16 mouse cellular contexts compared by ENCODE assay signal in genomic region chr11:11776071-11776821, GRCm38 (mm10). TPM values are rescaled to one million over a fixed set of nuclear protein-coding genes. Genes with fewer than 3 reads are reported as not detected.
DNase-seq lines count a peak whose midpoint lies in the region; ATAC-seq and TF ChIP-seq lines count a peak whose summit lies in the region.
"Had no signal": no experiment of that assay in that cellular context is flagged by ENCODE, and none has a peak within 500 bp of the region (broad histone marks: within the 10 kb centered on the region; RNA-seq: fewer than 3 reads in every experiment).

No protein-coding gene starts in this region.

- ATAC-seq in megakaryocyte-erythroid progenitor cell, adult 5-6 weeks (replicated peaks; ENCODE audit: low FRiP score, low TSS enrichment, poor library complexity, severe bottlenecking): 0 out of 2 replicates have a peak, but pooled peaks have one; percentile 5
- no peak for ATAC-seq in hindbrain, embryonic 14.5 days (ENCODE audit: low FRiP score)
- ATAC-seq: forebrain, embryonic 13.5 days; forebrain, postnatal 0 days; hindbrain, embryonic 16.5 days had no signal

- TF ChIP-seq CTCF in spleen, adult 2 months (IDR thresholded peaks at IDR 0.05; ENCODE audit: extremely low read depth, insufficient read depth, insufficient read length, insufficient replicate concordance): no peak

- DNase-seq in adrenal gland, postnatal 14 days: peak; percentile 26
- no peak for DNase-seq in adrenal gland, postnatal 25 days
- no peak for DNase-seq in spleen, adult 2 months (ENCODE audit: low read depth in 1 of 2, low spot score in 2 of 2)
- no peak for DNase-seq in spleen, adult 18-20 months
- DNase-seq in kidney, adult 9 months: no peak
- DNase-seq in hindbrain, embryonic 14.5 days (ENCODE audit: low spot score): no peak
- DNase-seq: cerebellum, adult 18-20 months; forebrain, postnatal 0 days; gastrocnemius, postnatal 14 days; heart, adult 2 months; heart, postnatal 36 days had no signal

- H3K9ac ChIP-seq in hindbrain, embryonic 14.5 days: no peak overlapping the region
- H3K9ac ChIP-seq: forebrain, embryonic 13.5 days; forebrain, postnatal 0 days; heart, embryonic 12.5 days had no signal

- H3K4me2 ChIP-seq in hindbrain, embryonic 14.5 days (replicated peaks): no peak overlapping the region
- H3K4me2 ChIP-seq: forebrain, embryonic 13.5 days; heart, embryonic 12.5 days had no signal

- peaks cover 29% of the 10 kb centered on the region; the same call in 1 of the 2 replicates for H3K4me1 ChIP-seq in spleen, adult 2 months (ENCODE audit: control insufficient read depth, insufficient read depth, insufficient read length)
- no peaks in the 10 kb centered on the region for H3K4me1 ChIP-seq in hindbrain, embryonic 14.5 days (replicated peaks; ENCODE audit: control insufficient read depth, insufficient read depth, low read length)
- H3K4me1 ChIP-seq: embryonic facial prominence, embryonic 10.5 days; forebrain, embryonic 13.5 days; heart, embryonic 12.5 days had no signal

- H3K9me3 ChIP-seq in hindbrain, embryonic 14.5 days (ENCODE audit: control insufficient read depth, low read length): no peaks in the 10 kb centered on the region
- H3K9me3 ChIP-seq: embryonic facial prominence, embryonic 10.5 days; forebrain, embryonic 13.5 days; heart, embryonic 12.5 days had no signal

- peak overlapping the region; percentile 70 for H3K27ac ChIP-seq in spleen, adult 2 months (ENCODE audit: insufficient read depth, low read length)
- no peak overlapping the region for H3K27ac ChIP-seq in hindbrain, embryonic 14.5 days
- H3K27ac ChIP-seq: embryonic facial prominence, embryonic 10.5 days; forebrain, embryonic 13.5 days; heart, adult 2 months had no signal

- WGBS in spleen, adult 2 months: 59% methylated on average over 4 of the region's 4 CpGs
- WGBS in hindbrain, embryonic 14.5 days: 72% methylated on average over 4 of the region's 4 CpGs

- H3K4me3 ChIP-seq in spleen, adult 2 months (ENCODE audit: extremely low read depth, insufficient read depth, insufficient read length): no peak overlapping the region
- H3K4me3 ChIP-seq in hindbrain, embryonic 14.5 days (replicated peaks; ENCODE audit: low read length): no peak overlapping the region
- H3K4me3 ChIP-seq: embryonic facial prominence, embryonic 10.5 days; forebrain, embryonic 13.5 days; heart, adult 2 months; heart, embryonic 12.5 days had no signal

- no peak for TF ChIP-seq POLR2A in spleen, adult 2 months (IDR thresholded peaks at IDR 0.05; ENCODE audit: low read depth, low read length)

- H3K36me3 ChIP-seq in spleen, adult 2 months (ENCODE audit: control insufficient read depth, insufficient read depth, low read length): peaks cover 6% of the 10 kb centered on the region
- no peaks in the 10 kb centered on the region for H3K36me3 ChIP-seq in hindbrain, embryonic 14.5 days (replicated peaks; ENCODE audit: control insufficient read depth, insufficient read depth)
- H3K36me3 ChIP-seq: embryonic facial prominence, embryonic 10.5 days; heart, embryonic 12.5 days had no signal

- no peaks in the 10 kb centered on the region for H3K27me3 ChIP-seq in spleen, adult 2 months (ENCODE audit: control insufficient read depth, insufficient read depth, low read length)
- no peaks in the 10 kb centered on the region for H3K27me3 ChIP-seq in hindbrain, embryonic 14.5 days (ENCODE audit: control insufficient read depth, insufficient read depth, low read length)
- H3K27me3 ChIP-seq: forebrain, embryonic 13.5 days; heart, embryonic 12.5 days had no signal

RNA-seq across cellular contexts. Expression of gene Fignl1, which starts 32.5 kb away (rescaled TPM):
- 8.0 and 9.2 TPM in 2 replicates for total RNA-seq in adrenal gland, postnatal 14 days (2021)
- 7.2 and 7.5 TPM in 2 replicates for total RNA-seq in adrenal gland, postnatal 25 days (2021)
- 4.0 and 6.3 TPM in 2 replicates for polyA plus RNA-seq in spleen, adult 2 months (2012; rRNA removed)
- total RNA-seq in megakaryocyte-erythroid progenitor cell, adult 5-6 weeks (2014; fragmentation: Nextera tagmentation): 59.5 and 80.1 TPM in 2 replicates
- 89.0 and 110 TPM in 2 replicates for total RNA-seq in megakaryocyte-erythroid progenitor cell, adult 5-6 weeks (2017)
- 13.3 and 14.8 TPM in 2 replicates for polyA plus RNA-seq in hindbrain, embryonic 14.5 days (2014; fragmentation: Nextera tagmentation; extraction: Ambion mirVana)
